Mouse (Mus musculus) kidney, adult 2 months (tissue): Measurements from ENCODE around the gene Mrps36. TPM values are rescaled to one million over a fixed set of nuclear protein-coding genes. Genes with fewer than 3 reads are reported as not detected.

Experiments
- DNase-seq: peaks from one replicate; pipeline ENCODE4 v3.0.0; 2021
- H3K27ac ChIP-seq: fragments of 200-500 bp; 2 replicates; pipeline ENCODE4 v1.5.1; 2012; ENCODE audit warnings: low read depth, low read length, control low read depth, inconsistent platforms; ENCODE audit not compliant: insufficient read depth
- H3K27me3 ChIP-seq: fragments of 200-500 bp; replicated peaks from 2 replicates; pipeline ENCODE4 v1.6.1; 2012; ENCODE audit warnings: mild to moderate bottlenecking, moderate library complexity, low read length, inconsistent platforms; ENCODE audit not compliant: control insufficient read depth, insufficient read depth
- H3K36me3 ChIP-seq: fragments of 200-500 bp; 2 replicates; pipeline ENCODE4 v1.6.1; 2012; ENCODE audit warnings: mild to moderate bottlenecking, moderate library complexity, low read length, inconsistent platforms; ENCODE audit not compliant: control insufficient read depth, insufficient read depth
- H3K4me1 ChIP-seq: fragments of 200-500 bp; 2 replicates; pipeline ENCODE4 v1.6.1; 2011; ENCODE audit warnings: low read length; ENCODE audit not compliant: control insufficient read depth, insufficient read depth
- H3K4me3 ChIP-seq: fragments of 200-500 bp; 2 replicates; pipeline ENCODE4 v1.5.1; 2011; ENCODE audit warnings: mild to moderate bottlenecking, low read depth, low read length, control low read depth; ENCODE audit not compliant: insufficient read depth
- CTCF ChIP-seq: fragments of 200-500 bp; conservative IDR thresholded peaks from 2 replicates; pipeline ENCODE4 v1.5.1; 2011; ENCODE audit warnings: low read depth, mild to moderate bottlenecking, control low read depth, low read length, moderate library complexity, mixed read lengths; ENCODE audit not compliant: insufficient read depth, insufficient read length
- POLR2A ChIP-seq: fragments of 200-500 bp; IDR thresholded peaks from one replicate; pipeline ENCODE4 v1.6.1; 2011; ENCODE audit warnings: low read depth, low read length, control low read depth
- WGBS: fragments of 180-500 bp; shearing (Covaris S2); methylation state at CpG from one replicate; pipeline ENCODE4 v1.1.7; 2018; 5-methylcytosine and 5-hydroxymethylcytosine counted together
- polyA plus RNA-seq: library from polyadenylated mRNA; depleted of rRNA; stranded (reverse); fragments of >200 nt; gene quantifications from 2 replicates; pipeline ENCODE4 v1.2.3, GENCODE M21; 2012

Mrps36 gene
- polyA plus RNA-seq, 1 experiment: 131 TPM

- 61% methylated on average over 6 of the region's 6 CpGs for WGBS
- no peak for DNase-seq
- H3K4me1 ChIP-seq: peaks cover 3% of the 10 kb centered on the region; the same call in 1 of the 2 replicates
- H3K36me3 ChIP-seq: no peaks in the 10 kb centered on the region
- no peaks in the 10 kb centered on the region for H3K27me3 ChIP-seq
- no peak overlapping the region for H3K4me3 ChIP-seq
- H3K27ac ChIP-seq: no peak overlapping the region
- TF ChIP-seq POLR2A (no peak), CTCF (no peak)
Measured at GRCm38 (mm10) chr13:100776710-100777109, 32.3 kb upstream of the Mrps36 start.

- Histone ChIP-seq H3K27me3 (no peaks in the 10 kb centered on the region), H3K4me1 (peaks cover 3% of the 10 kb centered on the region; the same call in 1 of the 2 replicates), H3K36me3 (no peaks in the 10 kb centered on the region), H3K27ac (no peak overlapping the region), H3K4me3 (peak overlapping the region; percentile 60)
- no peak for DNase-seq
- TF ChIP-seq CTCF (no peak), POLR2A (no peak)
- WGBS: 3% methylated on average over 8 of the region's 8 CpGs
Measured at GRCm38 (mm10) chr13:100776056-100776419, 31.6 kb upstream of the Mrps36 start.

- DNase-seq: peak; percentile 90
- under 1% methylated on average over 46 of the region's 46 CpGs for WGBS
Measured at GRCm38 (mm10) chr13:100775252-100776055, 31.0 kb upstream of the Mrps36 start, which contains the start of gene Cenph. Gene Cenph, minus strand, starts transcription at chr13:100775899.

GRCm38 (mm10) chr13:100774704-100775103, 30.2 kb upstream of the Mrps36 start:
- no peak overlapping the region for H3K27ac ChIP-seq
- no peak for DNase-seq
- no peaks in the 10 kb centered on the region for H3K36me3 ChIP-seq
- no peak for TF ChIP-seq POLR2A
- no peak overlapping the region for H3K4me3 ChIP-seq
- H3K27me3 ChIP-seq: no peaks in the 10 kb centered on the region
- H3K4me1 ChIP-seq: peaks cover 3% of the 10 kb centered on the region; the same call in 1 of the 2 replicates

More at GRCm38 (mm10) chr13:100775252-100776055, 31.0 kb upstream of the Mrps36 start, which contains the start of gene Cenph:
- Histone ChIP-seq H3K36me3 (no peaks in the 10 kb centered on the region), H3K4me3 (peak within 1 kb of the TSS; percentile 60), H3K27ac (no peak within 1 kb of the TSS), H3K4me1 (peaks cover 3% of the 10 kb centered on the region; the same call in 1 of the 2 replicates), H3K27me3 (no peaks in the 10 kb centered on the region)
- TF ChIP-seq CTCF: no peak
- no peak for TF ChIP-seq POLR2A

- TF ChIP-seq POLR2A (no peak), CTCF (no peak)
- DNase-seq: no peak
- no peak overlapping the region for H3K27ac ChIP-seq
- no peaks in the 10 kb centered on the region for H3K27me3 ChIP-seq
- H3K4me1 ChIP-seq: no peaks in the 10 kb centered on the region
- H3K36me3 ChIP-seq: no peaks in the 10 kb centered on the region
- H3K4me3 ChIP-seq: no peak overlapping the region
- WGBS: 74% methylated on average over 2 of the region's 2 CpGs
Measured at GRCm38 (mm10) chr13:100755329-100755728, 10.9 kb upstream of the Mrps36 start.

GRCm38 (mm10) chr13:100754186-100754585, 9.7 kb upstream of the Mrps36 start:
- no peak for DNase-seq
- Histone ChIP-seq H3K4me3 (no peak overlapping the region), H3K27ac (no peak overlapping the region), H3K27me3 (no peaks in the 10 kb centered on the region), H3K36me3 (no peaks in the 10 kb centered on the region), H3K4me1 (no peaks in the 10 kb centered on the region)
- TF ChIP-seq POLR2A: no peak
- no peak for TF ChIP-seq CTCF
- WGBS: 76% methylated on average over 4 of the region's 4 CpGs

- no peaks in the 10 kb centered on the region for H3K36me3 ChIP-seq
- DNase-seq: no peak
- WGBS: 81% methylated on average over 6 of the region's 6 CpGs
Measured at GRCm38 (mm10) chr13:100753011-100753410, 8.6 kb upstream of the Mrps36 start.

More at GRCm38 (mm10) chr13:100753011-100753410, 8.6 kb upstream of the Mrps36 start:
- Histone ChIP-seq H3K27ac (no peak overlapping the region), H3K4me1 (no peaks in the 10 kb centered on the region), H3K27me3 (no peaks in the 10 kb centered on the region), H3K4me3 (no peak overlapping the region)
- TF ChIP-seq POLR2A: no peak
- no peak for TF ChIP-seq CTCF
